Mouse (Mus musculus) midbrain, embryonic 10.5 days (tissue): ENCODE measurements around the gene Gm10842. TPM values are rescaled to one million over a fixed set of nuclear protein-coding genes. Genes with fewer than 3 reads are reported as not detected.

Experiments used
- DNase-seq: peaks from one replicate; pipeline ENCODE4 v3.0.0-alpha.2; 2017; ENCODE audit warnings: low spot score
- H3K27ac ChIP-seq: fragments of 300-500 bp; sonication (generic); replicated peaks from 2 replicates; pipeline ENCODE4 v1.5.1; 2016; ENCODE audit warnings: mild to moderate bottlenecking
- H3K27me3 ChIP-seq: fragments of 300-500 bp; sonication (generic); 2 replicates; pipeline ENCODE4 v1.6.1; 2016; ENCODE audit warnings: low read depth, mild to moderate bottlenecking; ENCODE audit not compliant: poor library complexity, severe bottlenecking
- H3K36me3 ChIP-seq: fragments of 300-500 bp; sonication (generic); 2 replicates; pipeline ENCODE4 v1.6.1; 2016; ENCODE audit warnings: mild to moderate bottlenecking, moderate library complexity
- H3K4me1 ChIP-seq: fragments of 300-500 bp; sonication (generic); 2 replicates; pipeline ENCODE4 v1.6.1; 2016
- H3K4me3 ChIP-seq: fragments of 300-500 bp; sonication (generic); 2 replicates; pipeline ENCODE4 v1.5.1; 2016; ENCODE audit warnings: mild to moderate bottlenecking, moderate library complexity
- H3K9me3 ChIP-seq: fragments of 300-500 bp; sonication (generic); replicated peaks from 2 replicates; pipeline ENCODE4 v1.6.1; 2016; ENCODE audit warnings: mild to moderate bottlenecking
- whole genome bisulfite sequencing: fragments of 180-500 bp; shearing (Covaris S2); methylation state at CpG from one replicate; pipeline ENCODE4 v1.1.7; 2016; 5-methylcytosine and 5-hydroxymethylcytosine counted together
- polyA plus RNA-seq: library from polyadenylated mRNA; unstranded; fragments of >200 nt; fragmentation: Nextera tagmentation; extraction: Ambion mirVana; gene quantifications from 2 replicates; pipeline ENCODE4 v1.2.1, GENCODE M21; 2016

Gm10842 gene
- polyA plus RNA-seq, 1 experiment from 2014 or later, result not detected

DNA sequence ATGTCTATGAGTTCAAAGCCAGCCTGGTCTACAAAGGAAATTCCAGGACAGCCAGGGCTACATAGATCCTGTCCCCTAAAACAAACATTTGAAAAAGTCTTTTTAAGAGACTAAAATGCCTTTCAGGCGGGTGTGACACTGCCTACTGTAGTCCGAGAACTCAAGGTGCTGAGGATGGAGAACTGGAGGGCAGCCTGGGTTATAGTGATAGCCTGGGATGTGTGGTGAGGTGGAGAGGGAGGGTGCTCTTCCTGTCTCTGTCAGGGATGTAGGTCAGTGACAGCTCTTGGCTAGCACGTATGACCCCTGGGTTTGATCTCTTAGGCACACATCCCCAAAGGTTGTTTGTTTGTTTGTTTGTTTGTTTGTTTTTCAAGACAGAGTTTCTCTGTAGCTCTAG lies 2.6 kb upstream of the Gm10842 start:
- Histone ChIP-seq H3K27me3 (no peaks in the 10 kb centered on the region), H3K9me3 (no peaks in the 10 kb centered on the region), H3K4me3 (no peak overlapping the region), H3K4me1 (no peaks in the 10 kb centered on the region), H3K36me3 (peaks cover 30% of the 10 kb centered on the region), H3K27ac (no peak overlapping the region)
- no peak for DNase-seq
- WGBS, result 86% methylated on average over 3 of the region's 3 CpGs

DNA sequence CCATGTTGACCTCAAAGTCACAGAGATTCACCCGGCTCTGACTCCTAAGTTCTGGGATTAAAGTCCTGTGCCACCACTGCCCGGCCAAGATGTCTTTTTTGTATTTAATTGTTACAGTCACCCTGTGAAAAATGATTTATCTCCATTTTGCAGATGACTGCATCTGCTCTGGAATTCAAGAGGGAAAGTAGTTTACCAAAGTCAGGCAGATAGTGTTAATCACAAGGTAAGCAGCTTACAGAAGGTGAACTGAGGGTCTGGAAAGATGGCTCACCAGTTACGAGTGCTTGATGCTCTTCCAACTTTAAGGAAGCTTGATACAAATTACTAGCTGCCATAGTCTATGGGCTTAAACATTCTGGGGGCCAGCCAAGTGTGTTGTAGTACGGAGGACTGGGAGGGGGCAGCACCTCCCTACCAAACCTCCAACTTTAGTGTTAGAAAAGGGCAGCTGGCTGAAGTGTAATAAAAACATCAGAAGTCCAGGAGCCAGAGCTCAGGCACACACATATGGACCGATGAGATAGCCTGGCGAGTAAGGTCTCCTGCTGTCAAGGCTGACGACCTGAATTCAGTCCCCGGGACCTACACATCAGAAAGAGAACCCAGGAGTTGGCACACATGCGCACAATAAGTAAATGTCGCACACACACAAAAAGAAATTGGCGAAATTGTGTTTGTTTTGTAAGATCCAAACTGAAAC lies 2.0 kb upstream of the Gm10842 start:
- WGBS, result 87% methylated on average over 11 of the region's 11 CpGs

DNA sequence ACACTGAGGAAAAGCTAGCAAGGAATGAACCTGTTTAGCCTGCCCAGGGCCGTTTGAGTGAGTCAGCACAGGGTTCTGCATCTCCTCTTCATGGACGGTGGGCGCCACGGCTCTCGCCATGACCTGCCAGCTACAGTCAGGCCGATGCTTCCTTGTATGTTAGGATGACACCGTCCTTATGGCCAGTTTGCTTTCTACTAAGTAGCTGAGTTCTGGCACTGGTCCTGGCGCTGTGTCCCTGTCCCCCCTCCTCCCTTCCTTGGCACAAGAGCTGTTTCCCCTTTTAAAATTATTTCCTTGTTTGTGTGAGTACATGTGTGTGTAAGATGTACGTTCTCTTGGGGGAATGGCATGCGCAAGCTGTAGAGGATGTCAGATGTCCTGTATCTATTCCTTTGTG lies 1.5 kb upstream of the Gm10842 start:
- Histone ChIP-seq H3K36me3 (peaks cover 19% of the 10 kb centered on the region), H3K27ac (no peak overlapping the region), H3K9me3 (no peaks in the 10 kb centered on the region), H3K4me1 (no peaks in the 10 kb centered on the region), H3K27me3 (no peaks in the 10 kb centered on the region), H3K4me3 (no peak overlapping the region)
- WGBS, result 91% methylated on average over 10 of the region's 10 CpGs
- DNase-seq, result no peak

More for the DNA sequence above, 2.0 kb upstream of the Gm10842 start:
- H3K27me3 ChIP-seq, result no peaks in the 10 kb centered on the region
- H3K36me3 ChIP-seq, result peaks cover 25% of the 10 kb centered on the region
- no peaks in the 10 kb centered on the region for H3K4me1 ChIP-seq
- no peaks in the 10 kb centered on the region for H3K9me3 ChIP-seq
- no peak overlapping the region for H3K27ac ChIP-seq
- no peak for DNase-seq
- no peak overlapping the region for H3K4me3 ChIP-seq

DNA sequence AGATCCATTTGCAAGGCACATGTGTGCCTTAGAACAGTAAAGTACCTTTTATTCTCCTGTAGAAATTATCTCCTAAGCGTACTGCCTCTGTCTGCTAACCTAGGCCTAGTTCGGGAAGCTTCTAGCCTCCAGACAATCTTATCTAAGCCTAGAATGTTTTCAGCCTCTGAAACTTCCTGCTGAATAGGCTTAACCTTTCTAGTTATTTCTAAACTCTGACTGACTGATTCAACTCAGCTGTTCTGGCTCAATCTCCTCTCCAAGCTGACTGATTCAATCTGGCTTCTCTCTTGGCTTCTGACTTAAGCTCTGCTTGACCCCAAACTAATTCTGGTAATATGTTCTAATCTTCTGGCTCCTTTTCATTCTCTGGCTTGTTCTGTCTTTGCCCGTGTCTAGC lies 2.7 kb downstream of the Gm10842 start:
- Histone ChIP-seq H3K36me3 (no peaks in the 10 kb centered on the region), H3K27ac (no peak overlapping the region), H3K9me3 (no peaks in the 10 kb centered on the region), H3K4me1 (peaks cover 28% of the 10 kb centered on the region), H3K27me3 (peaks cover 14% of the 10 kb centered on the region), H3K4me3 (no peak overlapping the region)
- 78% methylated on average over 3 of the region's 3 CpGs for WGBS
- no peak for DNase-seq

DNA sequence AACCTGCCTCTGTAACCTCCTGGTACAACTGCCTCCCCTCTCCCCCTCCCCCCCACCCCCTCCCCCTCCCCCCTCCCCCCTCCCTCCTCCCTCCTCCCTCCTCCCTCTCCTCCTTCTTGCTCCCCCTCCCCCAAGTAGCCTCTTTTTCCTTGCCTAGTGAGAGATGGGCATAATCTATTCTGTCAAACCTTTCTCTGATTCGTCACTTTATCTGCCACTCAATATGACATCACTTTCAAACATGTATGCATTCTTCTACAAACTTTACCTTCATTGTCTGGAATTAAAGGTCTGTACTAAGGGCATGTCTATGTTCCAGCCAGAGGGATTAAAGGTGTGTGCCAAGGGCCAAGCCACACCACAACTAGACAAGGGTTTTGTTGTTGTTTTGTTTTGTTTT lies 3.1 kb downstream of the Gm10842 start:
- Histone ChIP-seq H3K36me3 (no peaks in the 10 kb centered on the region), H3K27ac (no peak overlapping the region), H3K4me1 (peaks cover 28% of the 10 kb centered on the region), H3K9me3 (no peaks in the 10 kb centered on the region), H3K27me3 (peaks cover 14% of the 10 kb centered on the region), H3K4me3 (no peak overlapping the region)
- no peak for DNase-seq
- 81% methylated on average over 1 of the region's 1 CpGs for WGBS

DNA sequence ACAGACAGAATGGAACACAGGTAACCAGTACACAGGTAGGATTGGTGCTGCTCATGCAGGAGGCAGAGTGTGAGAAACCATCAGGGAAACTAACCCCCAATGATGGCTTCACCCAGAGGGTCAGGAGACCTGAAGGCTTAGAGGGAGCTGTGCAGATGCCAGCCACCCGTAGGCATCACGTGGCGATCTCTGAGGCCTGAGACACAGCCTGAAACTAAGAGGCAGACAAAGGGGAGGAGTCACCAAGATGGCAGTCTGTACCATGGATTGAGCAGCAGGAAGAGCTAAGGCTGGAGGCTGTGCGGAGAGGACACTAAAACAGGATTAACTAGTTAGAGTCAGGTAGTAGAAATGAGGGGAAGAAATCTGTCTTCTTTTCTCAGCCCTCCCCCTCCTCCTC lies 4.0 kb downstream of the Gm10842 start:
- Histone ChIP-seq H3K9me3 (no peaks in the 10 kb centered on the region), H3K4me3 (no peak overlapping the region), H3K36me3 (no peaks in the 10 kb centered on the region), H3K27me3 (peaks cover 14% of the 10 kb centered on the region), H3K27ac (no peak overlapping the region), H3K4me1 (peaks cover 28% of the 10 kb centered on the region)
- DNase-seq, result no peak
- 72% methylated on average over 4 of the region's 4 CpGs for WGBS

DNA sequence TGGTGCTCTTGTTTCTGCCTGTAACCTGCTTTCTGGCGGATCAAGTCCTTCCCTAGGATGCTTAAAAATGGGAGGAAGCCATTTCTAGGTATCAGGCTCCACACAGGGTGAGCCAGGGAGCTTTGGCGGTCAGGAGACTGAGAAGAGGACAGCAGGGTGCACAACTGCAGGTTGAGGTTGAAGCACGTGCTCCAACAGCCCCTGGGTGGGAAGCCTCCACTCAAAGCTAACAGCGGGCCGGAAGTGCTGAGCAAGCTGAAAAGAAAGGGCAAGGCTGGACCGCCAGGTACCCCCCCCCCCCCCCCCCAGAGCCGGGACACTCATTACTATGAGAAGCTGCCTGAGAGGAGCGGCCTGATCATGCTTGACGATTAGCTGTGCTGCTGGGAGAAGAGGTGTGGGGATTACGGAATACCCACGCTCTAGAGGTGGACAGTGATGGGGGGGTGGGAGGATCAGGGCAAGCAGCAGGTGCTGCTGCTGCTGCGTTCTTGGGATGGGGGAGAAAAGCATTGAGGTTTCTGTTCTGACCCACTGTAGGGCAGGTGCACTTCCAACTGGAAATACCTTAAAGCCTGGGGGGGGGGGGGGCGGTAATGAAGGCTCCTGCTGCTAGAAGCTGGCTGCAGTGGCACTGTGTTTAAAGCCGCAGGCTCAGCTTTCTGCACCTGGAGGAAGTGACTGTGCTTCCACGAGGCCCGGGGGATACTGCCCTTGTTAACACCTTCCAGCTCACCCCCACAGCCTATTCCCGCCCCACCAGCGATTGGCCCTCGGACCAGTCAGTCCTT lies 4.7 kb downstream of the Gm10842 start:
- H3K36me3 ChIP-seq, result no peaks in the 10 kb centered on the region
- no peaks in the 10 kb centered on the region for H3K9me3 ChIP-seq
- H3K4me1 ChIP-seq, result peaks cover 28% of the 10 kb centered on the region
- H3K27ac ChIP-seq, result no peak overlapping the region
- WGBS, result 28% methylated on average over 17 of the region's 19 CpGs
- H3K27me3 ChIP-seq, result peaks cover 14% of the 10 kb centered on the region
- DNase-seq, result no peak
- no peak overlapping the region for H3K4me3 ChIP-seq

DNA sequence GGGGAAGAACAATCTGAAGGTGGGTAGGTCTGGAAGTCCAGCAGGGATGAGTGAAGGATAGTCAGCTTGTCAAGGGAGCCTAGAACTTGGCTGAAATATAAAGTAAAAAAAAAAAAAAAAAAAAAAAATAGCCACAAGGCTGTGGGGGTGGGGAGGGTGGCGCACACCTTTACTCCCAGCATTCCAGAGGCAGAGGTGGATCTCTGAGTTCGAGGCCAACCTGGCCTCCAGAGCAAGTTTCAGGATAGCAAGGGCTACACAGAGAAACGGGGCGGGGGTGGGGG lies 5.3 kb downstream of the Gm10842 start:
- WGBS, result 100% methylated on average over 2 of the region's 4 CpGs
- H3K27me3 ChIP-seq, result peaks cover 14% of the 10 kb centered on the region

DNA sequence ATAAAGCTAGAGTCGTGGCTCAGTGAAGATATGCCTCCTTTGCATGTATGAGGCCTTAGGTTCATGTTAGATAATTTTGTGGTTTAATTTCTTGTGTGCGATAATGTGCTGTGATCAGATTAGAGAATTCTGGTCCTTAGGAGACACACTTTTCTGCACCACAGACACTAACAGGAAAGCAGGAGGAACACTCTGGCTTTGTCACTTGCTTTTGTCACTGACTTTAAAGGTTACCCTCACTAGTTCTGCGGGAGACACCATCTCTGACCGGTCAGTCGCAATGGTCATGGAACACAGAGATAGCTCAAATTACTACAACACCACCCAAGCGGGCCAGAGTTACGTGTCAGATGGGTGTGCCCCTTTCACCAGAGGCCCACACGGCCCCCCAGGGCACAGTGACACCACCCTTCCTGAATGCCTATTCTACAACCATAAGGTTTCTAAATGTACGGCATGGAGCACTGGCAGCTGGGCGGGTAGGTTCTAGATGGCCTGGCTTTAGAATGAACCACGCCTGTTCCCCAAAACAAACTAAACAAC lies 5.7 kb downstream of the Gm10842 start:
- whole genome bisulfite sequencing, result 84% methylated on average over 11 of the region's 11 CpGs
- no peak overlapping the region for H3K4me3 ChIP-seq
- peaks cover 28% of the 10 kb centered on the region for H3K4me1 ChIP-seq

More for the DNA sequence above, 5.3 kb downstream of the Gm10842 start:
- DNase-seq, result no peak
- H3K9me3 ChIP-seq, result no peaks in the 10 kb centered on the region
- no peaks in the 10 kb centered on the region for H3K36me3 ChIP-seq
- H3K27ac ChIP-seq, result no peak overlapping the region
- H3K4me3 ChIP-seq, result no peak overlapping the region
- peaks cover 28% of the 10 kb centered on the region for H3K4me1 ChIP-seq

DNA sequence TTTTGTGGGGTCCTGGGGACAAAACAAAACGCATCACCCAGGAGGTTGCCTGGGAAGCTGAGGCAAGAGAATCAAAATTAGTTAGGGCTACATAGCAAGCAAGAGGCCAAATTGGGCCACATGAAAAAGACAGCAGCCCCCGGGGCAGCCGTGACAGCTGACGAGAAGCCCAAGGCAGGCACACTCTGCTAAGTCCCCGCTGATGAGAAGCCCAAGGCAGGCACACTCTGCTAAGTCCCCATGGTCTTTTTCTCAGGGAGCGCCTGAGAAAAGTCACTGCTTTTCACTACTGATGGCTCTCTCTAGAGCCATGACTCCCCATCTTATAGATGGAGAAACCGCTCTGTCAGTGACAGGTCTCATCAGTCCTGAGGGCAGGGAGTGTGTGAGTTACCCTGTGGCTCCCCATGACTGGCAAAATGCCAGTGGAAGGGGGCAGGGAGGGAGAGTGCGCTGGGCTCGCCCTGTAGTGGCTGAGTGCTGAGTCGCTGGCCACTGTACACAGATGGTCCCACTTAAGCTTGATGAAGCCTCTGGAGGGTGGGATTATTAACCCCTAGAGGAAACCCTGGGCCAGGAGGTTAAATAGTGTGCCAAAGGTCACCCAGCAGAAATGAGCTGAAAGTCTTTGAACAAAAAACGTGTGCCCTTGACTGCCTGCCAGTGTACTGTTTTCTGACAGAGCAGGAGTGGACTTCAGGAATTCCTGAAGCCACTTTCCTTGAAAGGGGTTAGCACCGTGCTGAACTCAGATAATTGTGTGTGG lies 6.6 kb downstream of the Gm10842 start:
- Histone ChIP-seq H3K27ac (no peak overlapping the region), H3K4me1 (peaks cover 28% of the 10 kb centered on the region), H3K9me3 (no peaks in the 10 kb centered on the region), H3K36me3 (no peaks in the 10 kb centered on the region), H3K4me3 (no peak overlapping the region), H3K27me3 (peaks cover 14% of the 10 kb centered on the region)
- peak; percentile 50 for DNase-seq
- 46% methylated on average over 12 of the region's 12 CpGs for WGBS

More for the DNA sequence above, 5.7 kb downstream of the Gm10842 start:
- Histone ChIP-seq H3K27me3 (peaks cover 14% of the 10 kb centered on the region), H3K36me3 (no peaks in the 10 kb centered on the region), H3K9me3 (no peaks in the 10 kb centered on the region), H3K27ac (no peak overlapping the region)
- DNase-seq, result no peak

DNA sequence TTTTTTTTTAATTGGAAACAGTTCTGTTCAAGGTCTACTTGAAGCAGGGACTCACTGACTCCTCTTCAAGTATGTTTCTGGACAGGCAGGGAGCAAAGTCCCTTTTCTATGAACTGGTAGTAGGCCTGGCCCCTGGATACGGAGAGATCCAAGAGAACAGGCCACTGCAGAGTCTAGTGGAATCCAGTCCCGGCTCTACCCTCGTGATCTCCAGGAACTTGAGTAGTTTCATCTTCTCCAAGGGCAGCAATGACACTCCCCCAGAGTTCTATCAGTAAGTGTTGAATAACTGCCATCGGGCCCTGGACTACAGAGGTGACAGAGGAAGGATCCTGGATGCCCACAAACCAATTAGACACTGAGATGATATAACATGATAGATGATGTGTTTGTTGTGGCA lies 9.2 kb downstream of the Gm10842 start:
- Histone ChIP-seq H3K27ac (no peak overlapping the region), H3K4me1 (peaks cover 28% of the 10 kb centered on the region), H3K9me3 (no peaks in the 10 kb centered on the region), H3K36me3 (no peaks in the 10 kb centered on the region), H3K27me3 (peaks cover 9% of the 10 kb centered on the region), H3K4me3 (no peak overlapping the region)
- 76% methylated on average over 4 of the region's 4 CpGs for WGBS
- DNase-seq, result no peak

DNA sequence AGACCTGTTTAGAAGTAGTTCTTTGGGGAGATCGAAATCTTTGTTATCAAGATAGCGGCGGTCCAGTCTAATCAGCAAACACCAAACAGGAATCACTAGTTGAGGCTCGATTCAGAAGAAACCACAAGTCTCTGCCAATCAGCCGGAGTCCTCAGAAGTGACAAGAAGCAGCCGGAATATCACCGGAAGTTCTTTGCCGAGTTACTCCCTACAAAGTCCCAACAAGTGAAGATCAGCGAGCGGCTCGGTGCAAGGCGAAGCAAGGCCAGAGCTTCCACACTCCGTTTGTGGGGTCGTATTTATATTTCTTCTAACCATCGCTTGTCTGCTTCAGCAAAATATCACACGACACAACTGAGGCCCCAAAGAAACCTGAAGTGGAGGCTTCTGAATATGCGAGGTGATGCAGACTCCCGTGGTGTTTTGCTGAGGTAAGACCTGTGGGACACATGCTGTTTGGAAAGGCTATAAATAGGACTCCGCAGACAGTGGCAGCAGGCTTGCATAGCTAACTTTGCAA lies 10.1 kb downstream of the Gm10842 start:
- Histone ChIP-seq H3K27ac (no peak overlapping the region), H3K4me1 (peaks cover 20% of the 10 kb centered on the region), H3K9me3 (no peaks in the 10 kb centered on the region), H3K36me3 (no peaks in the 10 kb centered on the region), H3K4me3 (no peak overlapping the region), H3K27me3 (peaks cover under 1% of the 10 kb centered on the region; the same call in 1 of the 2 replicates)
- DNase-seq, result no peak
- WGBS, result 84% methylated on average over 19 of the region's 19 CpGs
